Mouse (Mus musculus): ENCODE measurements around the gene Apol6.

GRCm38 (mm10) chr15:77062746-77063145 is 18.2 kb downstream of the Apol6 start:
- TF ChIP-seq CTCF (IDR thresholded peaks at IDR 0.05; ENCODE audit: extremely low read depth, insufficient read length, insufficient replicate concordance, low read depth, low read length) (no peak), POLR2A (IDR thresholded peaks at IDR 0.05; ENCODE audit: low read depth, low read length) (no peak)

Measured in small intestine, adult 2 months (tissue).